Mouse (Mus musculus): ENCODE data around the gene Col26a1. TPM values are rescaled to one million over a fixed set of nuclear protein-coding genes. Genes with fewer than 3 reads are reported as not detected.
A peak's percentile ranks its signal among the peaks of the same experiment; 100 is the strongest.

The Col26a1 gene
- polyA plus RNA-seq, 1 experiment = 5.6 TPM

DNA sequence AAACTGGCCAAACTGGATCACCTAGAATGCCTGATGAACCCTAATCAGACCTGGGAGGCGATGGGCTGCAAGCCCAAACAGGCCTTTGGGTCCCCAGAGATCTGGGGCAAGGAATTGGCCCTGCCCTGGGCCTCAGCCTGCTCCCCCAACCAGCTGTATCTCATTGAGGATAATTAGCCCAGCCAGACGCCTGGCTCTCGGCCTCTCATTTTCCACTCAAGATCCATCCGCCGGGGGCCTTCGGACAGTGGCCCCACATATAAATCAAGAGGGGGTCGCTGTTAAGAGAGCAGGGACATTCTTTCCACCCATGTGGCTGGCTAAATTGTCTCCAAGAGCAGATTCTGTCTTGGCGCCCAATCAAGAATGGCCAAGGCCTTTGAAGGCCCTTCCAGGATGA, 178.9 kb downstream of the Col26a1 start:
- Histone ChIP-seq H3K4me3 (ENCODE audit: insufficient read depth, low read depth, low read length) (no peak overlapping the region), H3K27me3 (replicated peaks; ENCODE audit: control insufficient read depth, insufficient read depth, low read length) (no peaks in the 10 kb centered on the region), H3K4me1 (ENCODE audit: control insufficient read depth, insufficient read depth, low read length) (no peaks in the 10 kb centered on the region), H3K27ac (ENCODE audit: insufficient read depth, low read depth, low read length) (no peak overlapping the region), H3K36me3 (ENCODE audit: control insufficient read depth, insufficient read depth, low read length) (no peaks in the 10 kb centered on the region)
- 75% methylated on average over 8 of the region's 8 CpGs for WGBS
- DNase-seq = peak; percentile 23
- TF ChIP-seq POLR2A (IDR thresholded peaks at IDR 0.05; ENCODE audit: low read depth, low read length) = no peak
- TF ChIP-seq CTCF (conservative IDR thresholded peaks at IDR 0.05; ENCODE audit: insufficient read depth, insufficient read length, low read depth, low read length) = no peak

GRCm38 (mm10) chr5:136703751-136704150, 179.3 kb downstream of the Col26a1 start:
- DNase-seq = peak; percentile 78
- 46% methylated on average over 3 of the region's 3 CpGs for WGBS
- no peak overlapping the region for H3K27ac ChIP-seq (ENCODE audit: insufficient read depth, low read depth, low read length)

DNA sequence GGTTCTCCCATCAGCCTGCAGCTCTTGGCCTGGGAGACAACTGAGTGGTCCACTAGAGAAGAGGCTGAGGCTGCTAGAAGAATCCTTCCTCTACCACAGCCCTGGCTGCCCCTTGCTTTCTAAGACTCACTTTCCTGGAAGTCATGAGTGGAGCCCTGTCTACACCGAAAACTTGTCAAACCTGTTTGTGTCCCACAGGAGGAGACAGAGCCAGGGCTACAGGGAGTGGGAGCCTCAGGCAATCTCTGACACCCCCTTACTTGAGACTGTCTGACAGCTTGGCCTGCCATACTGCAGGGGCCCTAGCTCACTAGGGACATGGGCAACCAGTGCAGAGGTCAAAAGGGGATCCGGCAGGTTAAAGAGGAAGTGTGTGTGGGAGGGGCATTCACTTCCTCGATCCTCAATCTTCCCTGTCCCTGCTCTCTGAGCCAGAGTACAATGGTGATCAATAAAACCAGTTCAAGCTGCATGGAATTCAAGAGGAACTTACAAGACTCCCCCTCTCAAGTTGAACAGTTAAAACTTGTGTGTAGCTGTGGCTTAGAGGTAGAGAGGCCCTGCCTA, 180.8 kb downstream of the Col26a1 start:
- no peak for TF ChIP-seq POLR2A (IDR thresholded peaks at IDR 0.05; ENCODE audit: low read depth, low read length)
- TF ChIP-seq CTCF (conservative IDR thresholded peaks at IDR 0.05; ENCODE audit: insufficient read depth, insufficient read length, low read depth, low read length) = no peak
- no peaks in the 10 kb centered on the region for H3K27me3 ChIP-seq (replicated peaks; ENCODE audit: control insufficient read depth, insufficient read depth, low read length)
- no peak overlapping the region for H3K4me3 ChIP-seq (ENCODE audit: insufficient read depth, low read depth, low read length)
- peak; percentile 29 for DNase-seq
- WGBS = 38% methylated on average over 3 of the region's 3 CpGs
- H3K27ac ChIP-seq (ENCODE audit: insufficient read depth, low read depth, low read length) = no peak overlapping the region
- no peaks in the 10 kb centered on the region for H3K36me3 ChIP-seq (ENCODE audit: control insufficient read depth, insufficient read depth, low read length)
- no peaks in the 10 kb centered on the region for H3K4me1 ChIP-seq (ENCODE audit: control insufficient read depth, insufficient read depth, low read length)

More at GRCm38 (mm10) chr5:136703751-136704150, 179.3 kb downstream of the Col26a1 start:
- H3K4me3 ChIP-seq (ENCODE audit: insufficient read depth, low read depth, low read length) = no peak overlapping the region
- no peaks in the 10 kb centered on the region for H3K36me3 ChIP-seq (ENCODE audit: control insufficient read depth, insufficient read depth, low read length)
- TF ChIP-seq CTCF (conservative IDR thresholded peaks at IDR 0.05; ENCODE audit: insufficient read depth, insufficient read length, low read depth, low read length) = peak; percentile 74
- TF ChIP-seq POLR2A (IDR thresholded peaks at IDR 0.05; ENCODE audit: low read depth, low read length) = no peak
- H3K4me1 ChIP-seq (ENCODE audit: control insufficient read depth, insufficient read depth, low read length) = no peaks in the 10 kb centered on the region
- no peaks in the 10 kb centered on the region for H3K27me3 ChIP-seq (replicated peaks; ENCODE audit: control insufficient read depth, insufficient read depth, low read length)

GRCm38 (mm10) chr5:136697618-136698017, 185.4 kb downstream of the Col26a1 start:
- WGBS = 87% methylated on average over 9 of the region's 9 CpGs
- no peaks in the 10 kb centered on the region for H3K27me3 ChIP-seq (replicated peaks; ENCODE audit: control insufficient read depth, insufficient read depth, low read length)
- H3K27ac ChIP-seq (ENCODE audit: insufficient read depth, low read depth, low read length) = no peak overlapping the region
- DNase-seq = no peak
- TF ChIP-seq CTCF (conservative IDR thresholded peaks at IDR 0.05; ENCODE audit: insufficient read depth, insufficient read length, low read depth, low read length) (no peak), POLR2A (IDR thresholded peaks at IDR 0.05; ENCODE audit: low read depth, low read length) (no peak)
- H3K4me1 ChIP-seq (ENCODE audit: control insufficient read depth, insufficient read depth, low read length) = no peaks in the 10 kb centered on the region
- H3K36me3 ChIP-seq (ENCODE audit: control insufficient read depth, insufficient read depth, low read length) = no peaks in the 10 kb centered on the region
- H3K4me3 ChIP-seq (ENCODE audit: insufficient read depth, low read depth, low read length) = no peak overlapping the region

GRCm38 (mm10) chr5:136696516-136696915, 186.5 kb downstream of the Col26a1 start:
- DNase-seq = no peak
- Histone ChIP-seq H3K4me3 (ENCODE audit: insufficient read depth, low read depth, low read length) (no peak overlapping the region), H3K36me3 (ENCODE audit: control insufficient read depth, insufficient read depth, low read length) (no peaks in the 10 kb centered on the region), H3K4me1 (ENCODE audit: control insufficient read depth, insufficient read depth, low read length) (no peaks in the 10 kb centered on the region), H3K27ac (ENCODE audit: insufficient read depth, low read depth, low read length) (no peak overlapping the region), H3K27me3 (replicated peaks; ENCODE audit: control insufficient read depth, insufficient read depth, low read length) (no peaks in the 10 kb centered on the region)
- 70% methylated on average over 5 of the region's 5 CpGs for WGBS
- TF ChIP-seq CTCF (conservative IDR thresholded peaks at IDR 0.05; ENCODE audit: insufficient read depth, insufficient read length, low read depth, low read length) = no peak
- TF ChIP-seq POLR2A (IDR thresholded peaks at IDR 0.05; ENCODE audit: low read depth, low read length) = no peak

GRCm38 (mm10) chr5:136694976-136695375, 188.0 kb downstream of the Col26a1 start:
- no peaks in the 10 kb centered on the region for H3K27me3 ChIP-seq (replicated peaks; ENCODE audit: control insufficient read depth, insufficient read depth, low read length)

GRCm38 (mm10) chr5:136693418-136693817, 189.6 kb downstream of the Col26a1 start:
- Histone ChIP-seq H3K27me3 (replicated peaks; ENCODE audit: control insufficient read depth, insufficient read depth, low read length) (no peaks in the 10 kb centered on the region), H3K36me3 (ENCODE audit: control insufficient read depth, insufficient read depth, low read length) (no peaks in the 10 kb centered on the region), H3K4me3 (ENCODE audit: insufficient read depth, low read depth, low read length) (no peak overlapping the region), H3K4me1 (ENCODE audit: control insufficient read depth, insufficient read depth, low read length) (no peaks in the 10 kb centered on the region), H3K27ac (ENCODE audit: insufficient read depth, low read depth, low read length) (no peak overlapping the region)
- TF ChIP-seq CTCF (conservative IDR thresholded peaks at IDR 0.05; ENCODE audit: insufficient read depth, insufficient read length, low read depth, low read length) (no peak), POLR2A (IDR thresholded peaks at IDR 0.05; ENCODE audit: low read depth, low read length) (no peak)
- 61% methylated on average over 7 of the region's 7 CpGs for WGBS
- DNase-seq = no peak

More at GRCm38 (mm10) chr5:136694976-136695375, 188.0 kb downstream of the Col26a1 start:
- Histone ChIP-seq H3K4me1 (ENCODE audit: control insufficient read depth, insufficient read depth, low read length) (no peaks in the 10 kb centered on the region), H3K36me3 (ENCODE audit: control insufficient read depth, insufficient read depth, low read length) (no peaks in the 10 kb centered on the region), H3K27ac (ENCODE audit: insufficient read depth, low read depth, low read length) (no peak overlapping the region), H3K4me3 (ENCODE audit: insufficient read depth, low read depth, low read length) (no peak overlapping the region)
- WGBS = 39% methylated on average over 6 of the region's 6 CpGs
- no peak for DNase-seq
- no peak for TF ChIP-seq POLR2A (IDR thresholded peaks at IDR 0.05; ENCODE audit: low read depth, low read length)
- TF ChIP-seq CTCF (conservative IDR thresholded peaks at IDR 0.05; ENCODE audit: insufficient read depth, insufficient read length, low read depth, low read length) = no peak
